Mouse (Mus musculus) heart, postnatal 36 days (tissue): ENCODE results near the gene Kcnab1. TPM values are rescaled to one million over a fixed set of nuclear protein-coding genes. Genes with fewer than 3 reads are reported as not detected.

Experiments used
- DNase-seq, 2 experiments: peaks; one replicate each; pipeline ENCODE4 v3.0.0; 2021 to 2022
- intact Hi-C: fragments of 180-260 bp; cut with DNase I; formaldehyde crosslinking; loops from one replicate; pipeline ENCODE4 v1.15.1; 2025
- total RNA-seq, 2 experiments: library from RNA; stranded (reverse); gene quantifications; 2 replicates each; pipeline ENCODE4 v1.2.3; 2021

Gene Kcnab1
- 1 to 10 TPM; 2.3 to 3.5 TPM for total RNA-seq

DNA sequence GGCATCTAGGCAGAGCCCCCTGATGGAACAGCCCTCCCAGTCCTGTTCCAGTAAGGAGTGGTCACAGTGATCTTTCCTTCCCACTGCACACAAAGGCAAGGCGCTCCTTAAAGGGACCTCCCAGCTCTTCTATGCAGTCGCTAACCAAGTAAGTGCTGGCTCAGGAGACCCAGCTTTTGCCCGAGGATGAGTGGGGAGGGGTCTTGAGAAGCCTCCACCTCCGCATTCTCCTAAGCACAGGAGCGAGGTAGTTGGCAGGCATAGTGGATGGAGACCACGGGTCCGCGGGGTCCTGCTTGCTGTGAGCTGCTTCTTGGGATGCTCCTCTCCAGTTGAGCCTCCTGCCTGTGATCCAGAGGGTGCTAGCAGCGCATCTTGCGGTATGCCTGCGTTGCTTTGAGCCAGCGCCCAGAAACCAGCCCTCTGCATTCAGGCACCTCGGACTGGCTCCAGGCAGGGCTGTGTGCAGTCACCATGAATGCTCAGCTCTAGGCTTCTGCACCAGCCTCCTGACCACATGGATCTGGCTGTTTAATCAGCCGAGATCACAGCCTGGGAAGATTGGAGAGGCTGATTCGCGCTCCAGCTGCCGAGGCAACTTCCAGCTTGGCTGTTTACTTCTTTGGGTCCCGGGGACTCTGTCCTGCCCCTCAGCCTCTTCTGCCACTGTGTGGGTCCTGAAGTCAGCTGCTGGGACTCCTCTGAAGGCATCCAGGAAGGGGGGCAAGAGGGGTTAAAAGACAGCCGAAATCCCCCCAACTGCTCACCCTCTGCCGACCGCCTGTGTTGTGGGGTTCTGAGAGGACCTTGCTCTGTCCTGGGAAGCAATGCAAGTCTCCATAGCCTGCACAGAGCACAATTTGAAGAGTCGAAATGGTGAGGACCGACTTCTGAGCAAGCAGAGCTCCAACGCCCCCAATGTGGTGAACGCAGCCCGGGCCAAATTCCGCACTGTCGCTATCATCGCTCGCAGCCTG, at the start of gene Kcnab1:
Gene Kcnab1, plus strand, starts transcription at position 440 of the 977 bp plus-strand sequence.
- intact Hi-C loops: no loop called here
- DNase-seq: peak; percentile 17 to 18

DNA sequence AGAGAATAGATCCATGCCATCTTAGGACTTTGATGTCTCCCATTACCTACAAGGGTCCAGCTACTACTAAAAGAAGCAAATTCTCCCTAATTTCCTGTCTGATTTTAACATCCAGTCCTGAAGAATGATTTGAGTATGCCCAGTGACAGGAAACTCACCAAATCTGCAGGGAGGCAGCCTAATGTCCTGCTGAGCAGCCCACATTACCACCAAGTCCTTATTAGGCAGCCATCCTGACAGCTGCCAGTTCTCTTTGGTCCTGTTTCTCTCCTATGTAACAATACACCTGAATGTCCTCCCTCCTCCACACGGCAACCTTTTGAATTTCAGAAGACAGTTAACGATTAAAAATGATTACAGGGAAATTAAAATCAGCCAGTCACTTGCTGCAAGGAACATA, 20.9 kb upstream of the Kcnab1 start:
- intact Hi-C loops: no loop called here
- no peak for DNase-seq

GRCm38 (mm10) chr3:65104117-65104516, 5.1 kb upstream of the Kcnab1 start:
- DNase-seq: no peak
- intact Hi-C loops: no loop called here

- DNase-seq: no peak
- intact Hi-C loops: no loop called here
Observed at GRCm38 (mm10) chr3:65110190-65110589, 1.0 kb downstream of the Kcnab1 start.

GRCm38 (mm10) chr3:65111176-65111575, 2.0 kb downstream of the Kcnab1 start:
- intact Hi-C loops: no loop called here
- no peak for DNase-seq

DNA sequence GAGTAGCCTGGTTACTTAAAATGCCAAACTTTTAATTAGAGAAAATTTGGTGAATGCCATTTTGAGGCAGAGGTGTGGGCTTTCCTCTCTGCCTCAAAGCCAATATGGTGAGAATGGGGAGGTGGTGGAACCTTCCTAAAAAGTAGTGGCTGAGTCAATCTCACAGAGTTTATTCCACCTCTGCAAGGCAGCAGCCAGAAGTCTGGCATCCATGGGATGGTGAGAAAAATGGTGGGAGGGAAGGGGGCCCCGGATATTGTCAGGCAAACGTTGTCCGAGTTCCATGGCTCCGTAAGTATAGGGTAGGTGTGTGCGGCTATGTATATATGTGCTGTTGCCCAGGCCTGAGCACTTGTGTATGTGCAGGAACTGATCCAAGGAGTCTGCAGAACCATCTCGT, 6.0 kb downstream of the Kcnab1 start:
- intact Hi-C loops: no loop called here
- no peak for DNase-seq

- intact Hi-C loops: no loop called here
- no peak for DNase-seq
Observed at GRCm38 (mm10) chr3:65116958-65117357, 7.8 kb downstream of the Kcnab1 start.

- no peak for DNase-seq
- intact Hi-C loops: no loop called here
Observed at GRCm38 (mm10) chr3:65117365-65117764, 8.2 kb downstream of the Kcnab1 start.

- intact Hi-C loops: no loop called here
- DNase-seq: no peak
Observed at GRCm38 (mm10) chr3:65124975-65125374, 15.8 kb downstream of the Kcnab1 start.

DNA sequence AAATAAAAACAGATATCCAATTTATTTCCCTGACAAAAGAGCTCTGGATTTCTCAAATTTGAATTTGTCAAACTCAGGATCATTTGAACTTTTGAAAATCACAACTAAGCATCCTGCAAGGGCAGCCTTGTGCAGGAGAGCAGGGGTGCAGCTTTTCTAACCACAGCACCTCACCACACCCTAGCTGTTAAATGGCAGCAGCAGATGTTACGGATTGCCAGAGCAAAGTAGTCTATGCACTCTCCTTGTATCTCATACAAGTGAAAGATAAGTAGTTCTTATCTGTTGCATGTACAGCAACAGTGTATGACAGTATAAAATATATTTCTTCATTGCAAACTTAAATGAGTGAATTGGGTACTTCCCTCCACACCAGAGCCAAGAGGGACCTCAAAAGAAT, 20.4 kb downstream of the Kcnab1 start:
- intact Hi-C loops: no loop called here
- no peak for DNase-seq

DNA sequence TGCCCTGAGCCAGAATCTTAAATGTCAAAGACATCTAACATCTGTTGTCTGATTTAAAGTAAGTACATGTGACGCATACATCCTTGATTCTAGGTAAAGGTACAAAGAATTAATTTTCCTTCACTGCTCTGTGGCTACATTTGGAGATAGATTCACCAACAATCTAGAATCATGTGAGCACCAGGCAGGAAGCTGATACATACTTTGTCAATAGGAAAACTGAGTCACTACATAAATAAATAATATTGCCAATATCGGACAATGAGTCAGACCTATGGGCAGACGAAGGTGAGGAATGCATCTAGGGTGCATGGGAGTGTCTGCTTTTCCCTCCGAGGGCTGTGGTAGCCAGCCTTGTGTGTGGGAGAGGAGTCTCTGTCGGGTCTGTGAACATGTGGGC, 25.7 kb downstream of the Kcnab1 start:
- intact Hi-C loops: loop anchor here (5.0 kb wide), 1 partner anchor 327 kb away; no protein-coding TSS in a partner anchor
- no peak for DNase-seq

DNA sequence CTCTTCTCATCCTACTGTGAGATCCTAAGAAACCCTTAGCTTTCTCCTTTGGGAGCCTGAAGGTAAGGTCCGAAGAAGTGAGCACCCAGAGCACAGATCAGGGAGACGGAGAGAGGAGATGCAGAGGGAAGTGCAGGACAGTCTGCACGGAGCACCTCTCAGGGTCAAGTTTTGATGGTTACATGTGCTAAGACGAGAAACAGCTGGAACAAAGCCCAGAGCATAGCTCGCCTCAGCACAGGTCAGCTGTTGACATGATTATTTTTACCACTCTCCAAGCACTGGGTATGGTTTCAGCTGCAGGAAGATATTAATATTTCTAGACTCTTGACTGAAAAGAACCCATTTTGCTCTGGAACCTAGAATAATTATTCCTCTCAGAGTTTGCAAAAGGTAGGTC, 27.7 kb downstream of the Kcnab1 start:
- peak; percentile 8 to 18 for DNase-seq
- intact Hi-C loops: loop anchor here (5.0 kb wide), 1 partner anchor 325 kb away; no protein-coding TSS in a partner anchor

DNA sequence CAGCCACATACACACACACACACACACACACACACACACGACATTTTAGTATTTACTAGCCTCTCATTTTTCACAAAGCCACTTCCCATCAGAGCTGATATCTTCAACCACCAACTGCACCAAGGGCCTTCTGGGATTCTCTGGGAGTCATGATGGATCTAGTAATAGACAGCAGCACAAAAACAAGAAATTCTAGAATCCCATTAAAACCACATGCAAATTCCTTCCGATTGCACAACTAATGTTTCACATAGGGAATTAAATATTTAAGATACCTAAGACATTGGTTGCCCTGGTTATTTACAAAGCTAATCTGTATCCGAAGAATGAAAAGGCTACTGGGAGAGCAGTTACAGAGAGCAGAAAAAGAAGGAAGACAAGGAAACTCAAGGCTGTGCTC, 29.6 kb downstream of the Kcnab1 start:
- intact Hi-C loops: loop anchor here (5.0 kb wide), 1 partner anchor 324 kb away; no protein-coding TSS in a partner anchor
- no peak for DNase-seq

- intact Hi-C loops: no loop called here
Observed at GRCm38 (mm10) chr3:65145152-65145551, 36.0 kb downstream of the Kcnab1 start.

GRCm38 (mm10) chr3:65151808-65152207, 42.6 kb downstream of the Kcnab1 start:
- intact Hi-C loops: no loop called here
- no peak for DNase-seq

More at GRCm38 (mm10) chr3:65145152-65145551, 36.0 kb downstream of the Kcnab1 start:
- DNase-seq: no peak

GRCm38 (mm10) chr3:65172964-65173363, 63.8 kb downstream of the Kcnab1 start:
- DNase-seq: no peak
- intact Hi-C loops: no loop called here

- intact Hi-C loops: no loop called here
- peak in 1 of 2 experiments; percentile 13 for DNase-seq
Observed at GRCm38 (mm10) chr3:65174564-65174963, 65.4 kb downstream of the Kcnab1 start.

DNA sequence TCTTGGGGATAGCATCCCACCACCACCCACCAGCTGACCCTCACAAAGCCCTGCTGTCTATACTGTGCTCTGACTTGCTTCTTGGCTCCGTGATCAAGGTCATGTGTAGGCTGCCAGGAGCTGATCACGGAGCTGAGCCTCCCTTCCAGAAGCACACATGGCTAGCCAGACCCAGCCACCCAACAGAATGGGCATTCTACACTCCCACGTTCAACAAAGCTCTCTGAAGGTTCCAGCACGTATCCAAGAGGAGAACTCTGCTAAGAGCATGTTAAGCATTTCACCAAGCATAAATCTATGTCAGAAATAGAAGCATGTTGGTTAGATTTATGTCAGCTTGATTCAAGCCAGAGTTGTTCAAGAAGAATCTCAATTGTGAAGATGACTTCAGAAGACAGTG, 66.6 kb downstream of the Kcnab1 start:
- no peak for DNase-seq
- intact Hi-C loops: no loop called here

DNA sequence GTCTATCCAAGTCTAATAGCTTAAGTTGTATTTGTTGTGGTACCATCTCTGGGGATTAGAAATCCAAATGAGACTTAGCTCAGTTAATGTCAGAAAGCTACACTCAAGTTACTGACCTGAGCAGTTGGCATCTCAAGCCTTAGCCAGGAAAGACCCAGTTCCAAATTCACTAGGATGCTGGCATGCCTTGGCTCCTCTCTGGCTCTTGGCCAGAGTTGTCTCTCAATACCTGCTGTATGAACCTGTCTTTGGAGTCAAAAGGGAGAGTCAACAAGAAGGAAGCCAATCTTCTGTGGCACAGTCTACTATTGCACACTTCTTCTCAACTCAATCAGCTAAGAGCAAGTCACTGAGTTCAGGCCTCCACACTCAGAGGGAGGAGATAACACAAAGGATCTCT, 67.7 kb downstream of the Kcnab1 start:
- DNase-seq: no peak

DNA sequence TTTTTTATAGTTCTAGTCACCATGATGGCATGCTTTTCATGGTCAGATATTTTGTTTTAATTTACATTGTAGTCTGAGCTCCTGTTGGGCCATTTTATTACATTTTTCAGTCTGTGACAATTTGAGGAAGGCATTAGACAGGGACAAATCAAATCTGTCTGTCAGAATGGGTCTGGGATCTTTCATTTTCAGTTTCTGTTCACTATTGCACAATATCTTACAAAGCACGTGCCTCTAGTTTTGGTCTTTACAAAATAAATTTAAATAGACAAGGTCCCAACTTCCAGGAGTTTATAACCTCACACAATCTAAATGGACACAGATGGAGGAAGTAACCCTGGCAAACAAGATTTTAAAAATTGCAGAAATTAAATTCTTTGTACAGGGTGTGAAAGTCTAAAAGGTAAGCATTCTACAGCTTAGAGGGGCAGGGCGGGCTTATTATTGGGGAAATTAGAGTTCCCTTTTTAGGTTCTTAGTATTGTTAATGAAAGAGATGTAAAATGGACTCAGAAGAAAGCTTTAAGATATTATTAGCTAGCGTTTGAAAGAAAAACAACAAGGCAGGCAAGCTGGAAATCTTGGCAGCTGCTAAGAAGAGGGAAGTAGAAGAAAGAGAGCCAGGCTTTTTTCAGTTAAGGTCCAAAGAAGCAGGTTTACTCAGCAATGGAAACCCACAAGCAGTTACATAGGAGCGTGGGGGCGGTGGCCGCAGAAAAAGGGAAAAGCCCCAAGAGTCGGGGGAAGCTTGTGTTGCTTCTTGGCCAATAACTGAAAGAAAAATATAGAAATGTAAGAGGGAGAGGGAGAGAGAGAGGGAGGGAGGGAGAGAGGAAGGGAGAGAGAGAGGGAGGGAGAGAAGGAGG, 78.9 kb downstream of the Kcnab1 start:
- intact Hi-C loops: no loop called here
- DNase-seq: no peak

More for the DNA sequence above, 67.7 kb downstream of the Kcnab1 start:
- intact Hi-C loops: no loop called here

DNA sequence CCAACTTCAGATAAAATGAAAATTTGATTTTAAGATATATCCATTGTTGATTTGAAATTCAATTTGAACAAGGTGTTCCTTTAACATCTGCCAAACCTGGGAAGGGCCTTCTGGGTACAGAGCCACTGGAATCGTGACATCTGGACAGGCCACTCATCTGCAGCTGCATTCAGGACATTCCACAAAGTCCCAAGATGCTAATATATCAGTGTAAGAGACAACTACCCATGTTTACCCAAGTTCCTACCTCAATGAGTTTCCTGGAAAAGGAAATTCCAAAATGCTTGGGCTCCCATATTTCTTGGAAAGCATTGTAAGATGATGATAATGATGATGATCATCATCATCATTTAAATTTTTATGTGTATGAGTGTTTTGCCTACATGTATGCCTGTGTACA, 91.4 kb downstream of the Kcnab1 start:
- intact Hi-C loops: no loop called here
- DNase-seq: no peak
